Mouse (Mus musculus): ENCODE results near the gene Aacs. TPM values are rescaled to one million over a fixed set of nuclear protein-coding genes. Genes with fewer than 3 reads are reported as not detected.
A peak's percentile ranks its signal among the peaks of the same experiment; 100 is the strongest.

Gene Aacs
- polyA plus RNA-seq, 1 experiment from 2014 or later = 31.2 TPM

- Histone ChIP-seq H3K9me3 (ENCODE audit: control insufficient read depth, low read length) (no peaks in the 10 kb centered on the region), H3K9ac (ENCODE audit: low read length) (no peak overlapping the region), H3K4me1 (replicated peaks; ENCODE audit: control insufficient read depth, insufficient read depth, low read length) (no peaks in the 10 kb centered on the region), H3K27me3 (ENCODE audit: control insufficient read depth, insufficient read depth, low read depth, low read length) (no peaks in the 10 kb centered on the region), H3K4me2 (ENCODE audit: low read depth, low read length) (no peak overlapping the region), H3K27ac (ENCODE audit: low read length) (no peak overlapping the region), H3K4me3 (ENCODE audit: low read length) (no peak overlapping the region), H3K36me3 (ENCODE audit: control insufficient read depth, insufficient read depth, low read length) (peaks cover 21% of the 10 kb centered on the region)
- WGBS = 80% methylated on average over 12 of the region's 12 CpGs
- no peak for ATAC-seq (ENCODE audit: low read depth)
Measured at GRCm38 (mm10) chr5:125515006-125515405, 39.4 kb downstream of the Aacs start.

- H3K9ac ChIP-seq (ENCODE audit: low read length) = no peak overlapping the region
- 63% methylated on average over 5 of the region's 5 CpGs for WGBS
- H3K4me1 ChIP-seq (replicated peaks; ENCODE audit: control insufficient read depth, insufficient read depth, low read length) = no peaks in the 10 kb centered on the region
- H3K4me3 ChIP-seq (ENCODE audit: low read length) = no peak overlapping the region
- no peaks in the 10 kb centered on the region for H3K9me3 ChIP-seq (ENCODE audit: control insufficient read depth, low read length)
- H3K36me3 ChIP-seq (ENCODE audit: control insufficient read depth, insufficient read depth, low read length) = peaks cover 11% of the 10 kb centered on the region
- no peak overlapping the region for H3K27ac ChIP-seq (ENCODE audit: low read length)
- H3K27me3 ChIP-seq (ENCODE audit: control insufficient read depth, insufficient read depth, low read depth, low read length) = no peaks in the 10 kb centered on the region
- no peak for ATAC-seq (ENCODE audit: low read depth)
- no peak overlapping the region for H3K4me2 ChIP-seq (ENCODE audit: low read depth, low read length)
Measured at GRCm38 (mm10) chr5:125518640-125519039, 43.0 kb downstream of the Aacs start.

DNA sequence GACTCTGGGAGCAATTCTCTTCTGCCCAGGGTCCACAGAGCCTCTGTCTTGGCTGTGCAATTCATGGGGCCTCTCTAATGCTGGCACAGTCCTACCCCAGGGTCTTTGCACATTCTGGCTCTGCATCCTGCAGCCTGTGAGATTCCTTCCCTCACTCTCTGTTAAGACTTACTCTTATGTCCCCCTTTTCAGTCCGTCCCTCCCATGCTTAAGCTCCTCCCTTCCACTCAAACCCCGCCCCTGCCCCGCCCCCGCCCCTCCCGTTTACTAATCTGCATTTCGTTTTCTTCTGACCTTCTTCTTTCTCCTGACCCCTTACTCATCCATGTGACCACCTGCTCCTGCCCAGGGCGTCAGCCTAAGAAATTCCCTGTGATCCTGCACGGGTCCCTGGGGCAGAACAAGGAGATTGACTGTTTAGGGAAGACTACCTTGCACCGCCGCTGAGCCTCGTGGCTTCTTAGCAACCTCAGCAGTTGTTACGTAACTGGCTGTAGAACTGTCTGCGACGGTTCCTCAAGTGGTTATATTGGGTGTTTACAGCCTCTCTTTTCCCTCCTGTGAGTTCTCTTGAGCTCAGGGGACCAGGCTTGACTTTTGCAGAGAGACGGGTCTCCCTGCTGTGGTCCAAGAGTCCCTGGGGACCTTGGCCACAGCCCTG is 45.4 kb downstream of the Aacs start:
- WGBS = 15% methylated on average over 15 of the region's 15 CpGs
- Histone ChIP-seq H3K9ac (ENCODE audit: low read length) (0 out of 2 replicates have a peak overlapping the region, but pooled peaks have one; percentile 2), H3K27me3 (ENCODE audit: control insufficient read depth, insufficient read depth, low read depth, low read length) (no peaks in the 10 kb centered on the region), H3K4me2 (ENCODE audit: low read depth, low read length) (peak overlapping the region; percentile 25), H3K27ac (ENCODE audit: low read length) (no peak overlapping the region), H3K36me3 (ENCODE audit: control insufficient read depth, insufficient read depth, low read length) (peaks cover 4% of the 10 kb centered on the region; the same call in 1 of the 2 replicates), H3K9me3 (ENCODE audit: control insufficient read depth, low read length) (no peaks in the 10 kb centered on the region; the same call in 1 of the 2 replicates), H3K4me3 (ENCODE audit: low read length) (no peak overlapping the region), H3K4me1 (replicated peaks; ENCODE audit: control insufficient read depth, insufficient read depth, low read length) (no peaks in the 10 kb centered on the region)
- no peak for ATAC-seq (ENCODE audit: low read depth)

DNA sequence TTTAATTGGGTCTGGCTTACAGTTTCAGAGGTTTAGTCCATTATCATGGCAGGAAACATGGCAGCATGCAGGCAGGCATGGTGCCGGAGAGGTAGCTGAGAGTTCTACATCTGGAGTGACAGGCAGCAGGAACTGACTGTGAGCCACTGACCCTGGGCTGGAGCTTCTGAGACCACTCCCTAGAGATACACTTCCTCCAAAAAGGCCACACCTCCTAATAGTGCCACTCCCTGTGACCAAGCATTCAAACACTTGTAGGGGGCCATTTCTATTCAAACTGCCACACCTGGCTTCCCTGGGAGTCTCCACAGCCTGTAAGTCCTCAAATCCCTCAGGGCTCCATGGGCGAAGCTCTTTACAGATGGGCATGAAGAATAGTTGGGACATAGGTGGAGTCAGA is 47.7 kb downstream of the Aacs start:
- ATAC-seq (ENCODE audit: low read depth) = no peak
- H3K4me2 ChIP-seq (ENCODE audit: low read depth, low read length) = no peak overlapping the region
- H3K9ac ChIP-seq (ENCODE audit: low read length) = no peak overlapping the region
- 73% methylated on average over 2 of the region's 2 CpGs for WGBS
- H3K4me1 ChIP-seq (replicated peaks; ENCODE audit: control insufficient read depth, insufficient read depth, low read length) = no peaks in the 10 kb centered on the region
- no peaks in the 10 kb centered on the region for H3K36me3 ChIP-seq (ENCODE audit: control insufficient read depth, insufficient read depth, low read length)
- H3K4me3 ChIP-seq (ENCODE audit: low read length) = no peak overlapping the region
- peaks cover 4% of the 10 kb centered on the region for H3K9me3 ChIP-seq (ENCODE audit: control insufficient read depth, low read length)
- peaks cover 3% of the 10 kb centered on the region for H3K27me3 ChIP-seq (ENCODE audit: control insufficient read depth, insufficient read depth, low read depth, low read length)
- no peak overlapping the region for H3K27ac ChIP-seq (ENCODE audit: low read length)

DNA sequence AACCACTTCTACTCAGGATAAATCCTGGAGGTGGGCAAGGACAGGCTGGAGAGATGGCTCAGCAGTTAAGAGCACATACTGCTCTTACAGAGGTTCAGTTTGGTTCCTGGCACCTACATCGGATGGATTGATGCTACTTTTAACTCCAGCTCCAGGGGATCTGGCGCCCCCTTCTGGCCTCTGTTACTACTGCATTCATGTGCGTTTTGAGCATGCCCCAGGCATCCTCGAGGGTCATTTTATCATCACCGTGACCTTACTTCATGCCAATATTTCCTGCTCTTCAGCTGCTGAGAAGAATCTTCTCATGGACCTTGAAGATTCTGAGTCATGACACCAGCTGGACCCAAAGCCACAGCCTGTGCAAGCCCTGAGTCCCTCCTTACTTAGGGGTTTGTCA is 49.9 kb downstream of the Aacs start:
- no peak overlapping the region for H3K4me3 ChIP-seq (ENCODE audit: low read length)
- no peak for ATAC-seq (ENCODE audit: low read depth)
- no peaks in the 10 kb centered on the region for H3K4me1 ChIP-seq (replicated peaks; ENCODE audit: control insufficient read depth, insufficient read depth, low read length)
- H3K36me3 ChIP-seq (ENCODE audit: control insufficient read depth, insufficient read depth, low read length) = no peaks in the 10 kb centered on the region
- H3K27ac ChIP-seq (ENCODE audit: low read length) = no peak overlapping the region
- no peak overlapping the region for H3K9ac ChIP-seq (ENCODE audit: low read length)
- H3K27me3 ChIP-seq (ENCODE audit: control insufficient read depth, insufficient read depth, low read depth, low read length) = peaks cover 15% of the 10 kb centered on the region
- 51% methylated on average over 5 of the region's 5 CpGs for WGBS
- H3K4me2 ChIP-seq (ENCODE audit: low read depth, low read length) = no peak overlapping the region
- peaks cover 4% of the 10 kb centered on the region for H3K9me3 ChIP-seq (ENCODE audit: control insufficient read depth, low read length)

DNA sequence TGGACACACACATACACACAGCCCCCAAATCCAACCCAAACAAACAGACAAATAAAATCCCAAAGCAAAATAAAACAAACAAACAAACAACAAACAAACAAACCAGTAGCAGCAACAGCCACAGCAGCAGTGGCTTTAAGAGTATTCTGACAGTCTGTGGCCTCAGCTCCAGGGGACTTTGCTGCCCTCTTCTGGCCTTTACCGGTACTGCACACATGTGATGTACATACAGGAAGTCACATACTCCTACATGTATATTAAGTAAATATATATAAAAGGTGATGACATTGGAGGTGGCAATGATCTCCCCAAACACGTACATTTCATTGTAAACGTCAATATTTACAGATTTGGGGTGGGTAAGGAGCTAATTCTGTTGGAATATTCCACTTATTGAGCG is 50.9 kb downstream of the Aacs start:
- ATAC-seq (ENCODE audit: low read depth) = no peak
- Histone ChIP-seq H3K9me3 (ENCODE audit: control insufficient read depth, low read length) (peaks cover 4% of the 10 kb centered on the region), H3K27me3 (ENCODE audit: control insufficient read depth, insufficient read depth, low read depth, low read length) (peaks cover 23% of the 10 kb centered on the region), H3K9ac (ENCODE audit: low read length) (no peak overlapping the region), H3K4me1 (replicated peaks; ENCODE audit: control insufficient read depth, insufficient read depth, low read length) (no peaks in the 10 kb centered on the region), H3K4me3 (ENCODE audit: low read length) (no peak overlapping the region), H3K36me3 (ENCODE audit: control insufficient read depth, insufficient read depth, low read length) (no peaks in the 10 kb centered on the region), H3K4me2 (ENCODE audit: low read depth, low read length) (no peak overlapping the region), H3K27ac (ENCODE audit: low read length) (no peak overlapping the region)
- 71% methylated on average over 4 of the region's 4 CpGs for WGBS

DNA sequence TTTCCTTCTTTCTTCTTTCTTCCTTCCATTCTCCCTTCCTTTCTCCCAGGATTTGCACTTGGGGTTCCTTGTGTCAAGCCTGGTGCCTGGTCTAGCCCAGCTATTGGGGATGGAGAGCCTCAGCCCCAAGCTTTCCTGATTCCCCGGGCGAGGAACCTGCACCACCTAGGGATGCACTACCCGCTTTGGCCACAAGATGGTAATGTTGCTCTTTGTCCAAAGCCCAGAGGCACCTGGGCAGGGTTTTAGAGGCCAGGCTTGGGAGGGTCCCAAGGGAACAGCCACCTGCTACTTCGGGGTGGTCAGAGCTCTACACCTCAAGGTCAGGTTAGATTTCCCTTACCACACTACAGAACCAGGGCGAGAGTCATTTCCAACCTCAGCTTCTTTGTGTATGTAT is 53.5 kb downstream of the Aacs start:
- Histone ChIP-seq H3K27me3 (ENCODE audit: control insufficient read depth, insufficient read depth, low read depth, low read length) (peaks cover 49% of the 10 kb centered on the region), H3K9ac (ENCODE audit: low read length) (no peak overlapping the region), H3K9me3 (ENCODE audit: control insufficient read depth, low read length) (peaks cover 4% of the 10 kb centered on the region), H3K4me1 (replicated peaks; ENCODE audit: control insufficient read depth, insufficient read depth, low read length) (peaks cover 8% of the 10 kb centered on the region; the same call in 1 of the 2 replicates), H3K36me3 (ENCODE audit: control insufficient read depth, insufficient read depth, low read length) (no peaks in the 10 kb centered on the region), H3K4me2 (ENCODE audit: low read depth, low read length) (no peak overlapping the region), H3K4me3 (ENCODE audit: low read length) (no peak overlapping the region), H3K27ac (ENCODE audit: low read length) (no peak overlapping the region)
- 3% methylated on average over 5 of the region's 5 CpGs for WGBS
- no peak for ATAC-seq (ENCODE audit: low read depth)

- H3K9me3 ChIP-seq (ENCODE audit: control insufficient read depth, low read length) = no peaks in the 10 kb centered on the region
- H3K4me2 ChIP-seq (ENCODE audit: low read depth, low read length) = peak within 1 kb of the TSS; percentile 76
- no peak within 1 kb of the TSS for H3K27ac ChIP-seq (ENCODE audit: low read length)
- H3K9ac ChIP-seq (ENCODE audit: low read length) = peak within 1 kb of the TSS; percentile 27; the same call in 1 of the 2 replicates
- WGBS = under 1% methylated on average over 22 of the region's 25 CpGs
- peaks cover 8% of the 10 kb centered on the region; the same call in 1 of the 2 replicates for H3K4me1 ChIP-seq (replicated peaks; ENCODE audit: control insufficient read depth, insufficient read depth, low read length)
- H3K27me3 ChIP-seq (ENCODE audit: control insufficient read depth, insufficient read depth, low read depth, low read length) = peaks cover 70% of the 10 kb centered on the region
- H3K36me3 ChIP-seq (ENCODE audit: control insufficient read depth, insufficient read depth, low read length) = no peaks in the 10 kb centered on the region
- peak; percentile 10; the same call in 1 of the 2 replicates for ATAC-seq (ENCODE audit: low read depth)
- peak within 1 kb of the TSS; percentile 43 for H3K4me3 ChIP-seq (ENCODE audit: low read length)
Measured at GRCm38 (mm10) chr5:125531634-125532033, 56.0 kb downstream of the Aacs start, which contains the start of gene Tmem132b. Gene Tmem132b (plus strand): TSS chr5:125531774.

DNA sequence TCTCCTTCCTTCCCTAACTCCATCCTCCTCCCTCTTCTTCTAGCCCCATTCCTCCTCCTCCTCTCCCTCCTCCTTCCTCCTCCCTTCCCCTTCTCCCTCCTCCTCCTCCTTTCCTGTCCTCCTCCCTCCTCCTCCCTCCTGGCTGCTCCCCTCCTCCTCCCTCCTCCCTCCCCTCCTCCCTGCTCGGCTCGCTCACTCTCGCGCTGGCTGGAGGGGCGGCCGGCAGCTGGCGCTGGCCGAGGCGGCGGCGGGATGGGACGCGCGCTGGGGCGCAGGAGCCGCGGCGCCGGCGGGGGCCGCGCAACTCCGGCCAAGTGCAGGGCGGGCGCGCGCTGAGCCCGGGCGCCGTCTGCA is 56.6 kb downstream of the Aacs start:
- peak overlapping the region; percentile 27; the same call in 1 of the 2 replicates for H3K9ac ChIP-seq (ENCODE audit: low read length)
- peak; percentile 75 for ATAC-seq (ENCODE audit: low read depth)
- no peak overlapping the region for H3K27ac ChIP-seq (ENCODE audit: low read length)
- peak overlapping the region; percentile 76 for H3K4me2 ChIP-seq (ENCODE audit: low read depth, low read length)
- peak overlapping the region; percentile 43 for H3K4me3 ChIP-seq (ENCODE audit: low read length)
- 0% methylated on average over 22 of the region's 30 CpGs for WGBS
- H3K4me1 ChIP-seq (replicated peaks; ENCODE audit: control insufficient read depth, insufficient read depth, low read length) = peaks cover 8% of the 10 kb centered on the region; the same call in 1 of the 2 replicates
- H3K36me3 ChIP-seq (ENCODE audit: control insufficient read depth, insufficient read depth, low read length) = no peaks in the 10 kb centered on the region
- peaks cover 71% of the 10 kb centered on the region for H3K27me3 ChIP-seq (ENCODE audit: control insufficient read depth, insufficient read depth, low read depth, low read length)
- H3K9me3 ChIP-seq (ENCODE audit: control insufficient read depth, low read length) = no peaks in the 10 kb centered on the region

Measured in lung, embryonic 16.5 days (tissue).